Mouse (Mus musculus): Measurements from ENCODE around the gene Gtsf1l.

DNA sequence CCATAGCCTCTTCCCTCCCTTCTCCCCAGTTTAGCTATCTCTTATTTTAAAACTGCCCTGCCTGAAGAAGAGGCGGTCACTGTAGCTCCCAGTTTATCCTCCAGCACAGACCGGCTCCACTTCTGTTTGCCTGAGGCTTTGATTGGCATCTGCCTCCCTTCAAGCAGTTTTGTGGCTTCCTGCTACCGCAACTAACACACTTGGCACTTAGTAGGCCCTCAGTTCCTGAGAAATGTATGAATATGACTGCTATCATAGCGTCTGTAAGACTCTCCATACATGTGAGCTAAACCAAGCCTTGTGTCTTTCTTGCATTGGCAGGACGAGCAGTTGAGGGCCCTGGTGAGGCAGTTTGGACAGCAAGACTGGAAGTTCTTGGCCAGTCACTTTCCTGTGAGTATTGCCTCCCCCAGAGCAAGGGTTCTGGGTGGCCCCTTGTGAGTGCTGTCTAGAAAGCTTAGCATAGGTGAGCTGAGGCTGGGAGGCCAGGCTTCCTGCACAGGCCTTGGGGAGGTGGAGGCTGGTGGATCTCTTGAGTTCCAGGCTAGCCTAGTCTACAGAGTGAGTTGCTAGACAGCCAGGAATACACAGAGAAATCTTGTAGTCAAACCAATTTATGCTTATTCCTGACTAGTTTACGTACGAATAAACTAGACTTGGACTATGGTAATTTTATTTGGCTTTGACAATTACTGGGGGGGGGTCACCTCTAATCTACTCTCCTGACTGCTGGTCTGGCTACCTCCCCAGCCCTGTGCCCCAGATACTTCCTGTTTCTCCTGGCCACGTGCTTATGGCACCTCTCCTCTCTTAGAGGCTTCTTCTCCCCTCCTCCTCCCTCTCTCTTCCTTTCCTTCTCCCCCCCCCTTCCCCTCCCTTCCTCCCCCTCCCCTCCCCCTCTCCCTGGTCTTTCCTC, 26.2 kb downstream of the Gtsf1l start:
- TF ChIP-seq CTCF (IDR thresholded peaks at IDR 0.05; ENCODE audit: low read depth) (no peak), EP300 (IDR thresholded peaks at IDR 0.05; ENCODE audit: low read depth) (no peak)
